Comparison of ENCODE assay signal across 8 mouse cellular contexts in genomic region chr6:34277665-34278064, GRCm38 (mm10). TPM values are rescaled to one million over a fixed set of nuclear protein-coding genes. Genes with fewer than 3 reads are reported as not detected.
DNase-seq lines count a peak whose midpoint lies in the region; ATAC-seq and TF ChIP-seq lines count a peak whose summit lies in the region.

No protein-coding gene starts in this region.

- no peaks in the 10 kb centered on the region for H3K27me3 ChIP-seq in hindbrain, embryonic 10.5 days (ENCODE audit: insufficient read depth, poor library complexity, severe bottlenecking)
- peaks cover 2% of the 10 kb centered on the region; the same call in 1 of the 2 replicates for H3K27me3 ChIP-seq in hindbrain, embryonic 13.5 days

- H3K36me3 ChIP-seq in hindbrain, embryonic 10.5 days, result no peaks in the 10 kb centered on the region
- H3K36me3 ChIP-seq in hindbrain, embryonic 13.5 days, result no peaks in the 10 kb centered on the region

- H3K27ac ChIP-seq in hindbrain, embryonic 10.5 days, result no peak overlapping the region
- no peak overlapping the region for H3K27ac ChIP-seq in hindbrain, embryonic 13.5 days

- H3K4me1 ChIP-seq in hindbrain, embryonic 10.5 days (replicated peaks), result 0 out of 2 replicates have a peak, but pooled peaks cover 5% of the 10 kb centered on the region
- H3K4me1 ChIP-seq in hindbrain, embryonic 13.5 days (replicated peaks), result no peaks in the 10 kb centered on the region

- WGBS in hindbrain, embryonic 10.5 days, result 25% methylated on average over 9 of the region's 9 CpGs
- WGBS in hindbrain, embryonic 13.5 days, result 25% methylated on average over 9 of the region's 9 CpGs

- ATAC-seq in hindbrain, embryonic 13.5 days (ENCODE audit: low FRiP score), result no peak
- peak; percentile 89 for ATAC-seq in CD4-positive, CD25-positive, alpha-beta regulatory T cell, adult 4 months
- peak; percentile 72 for ATAC-seq in frontal cortex, adult (ENCODE audit: low TSS enrichment)

- no peaks in the 10 kb centered on the region for H3K9me3 ChIP-seq in hindbrain, embryonic 10.5 days
- H3K9me3 ChIP-seq in hindbrain, embryonic 13.5 days, result no peaks in the 10 kb centered on the region

- no peak overlapping the region for H3K9ac ChIP-seq in hindbrain, embryonic 13.5 days

- peak; percentile 67 for TF ChIP-seq CTCF in brain, embryonic 14.5 days (IDR thresholded peaks at IDR 0.05; ENCODE audit: borderline replicate concordance, extremely low read depth, insufficient read depth, insufficient read length)

- peak; percentile 14 for DNase-seq in hindbrain, embryonic 10.5 days (ENCODE audit: low spot score)
- peak; percentile 70 for DNase-seq in brain, embryonic 14.5 days (ENCODE audit: low read depth)
- peak; percentile 53 to 63 for DNase-seq in kidney, postnatal 36 days
- peak; percentile 66 for DNase-seq in lung, postnatal 25 days (ENCODE audit: low spot score)
- peak; percentile 30 for DNase-seq in testis, postnatal 14 days (ENCODE audit: low spot score)

- no peak overlapping the region for H3K4me3 ChIP-seq in hindbrain, embryonic 10.5 days
- no peak overlapping the region for H3K4me3 ChIP-seq in hindbrain, embryonic 13.5 days

- H3K4me2 ChIP-seq in hindbrain, embryonic 13.5 days, result no peak overlapping the region

- no peak for TF ChIP-seq POLR2A in brain, embryonic 14.5 days (IDR thresholded peaks at IDR 0.05; ENCODE audit: borderline replicate concordance, extremely low read depth, insufficient read depth, insufficient read length, poor library complexity, severe bottlenecking)

RNA-seq across cellular contexts. Expression of gene Akr1b3, which starts 39.6 kb away (rescaled TPM):
- polyA plus RNA-seq in hindbrain, embryonic 10.5 days (2016; fragmentation: Nextera tagmentation; extraction: Ambion mirVana), result 287 and 330 TPM in 2 replicates
- 106 and 108 TPM in 2 replicates for polyA plus RNA-seq in hindbrain, embryonic 13.5 days (2015; fragmentation: Nextera tagmentation; extraction: Ambion mirVana)
- 100 to 1,000 TPM; 382 to 479 TPM for polyA plus RNA-seq in CD4-positive, CD25-positive, alpha-beta regulatory T cell, adult 4 months (2017; shearing (Covaris generic))
- polyA plus RNA-seq in brain, embryonic 14.5 days (2012; rRNA removed), result 88.4 and 99.9 TPM in 2 replicates

Comparison
In these comparisons a context has a peak if more than half of its experiments do, and no peak if none do; other contexts are left out.
1. DNase-seq: peak in every context shown above with its lines; median percentile 70 in brain, embryonic 14.5 days; 66 in lung, postnatal 25 days; 58 in kidney, postnatal 36 days; 30 in testis, postnatal 14 days; 14 in hindbrain, embryonic 10.5 days.